Mouse (Mus musculus) liver, embryonic 14.5 days (tissue): ENCODE measurements around the gene Slc17a9. TPM values are rescaled to one million over a fixed set of nuclear protein-coding genes. Genes with fewer than 3 reads are reported as not detected.

ENCODE experiments used
- ATAC-seq: fragments of 200-750 bp; cut with Nextera tagmentation; 2 replicates; pipeline ENCODE4 v1.8.0; 2017; ENCODE audit warnings: moderate number of reproducible peaks, mild to moderate bottlenecking, moderate library complexity; ENCODE audit not compliant: insufficient read depth
- DNase-seq, 3 experiments: peaks; one replicate each; pipeline ENCODE4 v3.0.0-alpha.2; 2012 to 2013; ENCODE audit warnings: low read depth in 3 of 3, low spot score in 3 of 3
- H3K27ac ChIP-seq: fragments of 300-500 bp; sonication (generic); 2 replicates; pipeline ENCODE4 v1.5.1; 2014; ENCODE audit warnings: moderate library complexity, mild to moderate bottlenecking, control low read depth, inconsistent platforms
- H3K27me3 ChIP-seq: fragments of 300-500 bp; sonication (generic); 2 replicates; pipeline ENCODE4 v1.6.1; 2014; ENCODE audit warnings: mild to moderate bottlenecking, low read length, moderate library complexity; ENCODE audit not compliant: control insufficient read depth, insufficient read depth
- H3K36me3 ChIP-seq: fragments of 300-500 bp; sonication (generic); replicated peaks from 2 replicates; pipeline ENCODE4 v1.6.1; 2014; ENCODE audit warnings: low read depth; ENCODE audit not compliant: control insufficient read depth, insufficient read depth
- H3K4me1 ChIP-seq, 2 experiments: fragments of 200-500 bp in 1 of 2; fragments of 300-500 bp in 1 of 2; sonication (generic) in 1 of 2; replicated peaks; 2 replicates each; pipeline ENCODE4 v1.6.1; 2012 to 2014; ENCODE audit warnings: antibody characterized with exemption in 1 of 2, inconsistent platforms in 1 of 2, low read length in 1 of 2; ENCODE audit not compliant: control insufficient read depth in 2 of 2, insufficient read depth in 2 of 2
- H3K4me2 ChIP-seq: fragments of 300-500 bp; sonication (generic); 2 replicates; pipeline ENCODE4 v1.6.1; 2014; ENCODE audit warnings: low read depth, mild to moderate bottlenecking, control low read depth, moderate library complexity
- H3K4me3 ChIP-seq, 2 experiments: fragments of 200-500 bp in 1 of 2; fragments of 300-500 bp in 1 of 2; sonication (generic) in 1 of 2; 2 replicates each; pipeline ENCODE4 v1.5.1; 2012 to 2014; ENCODE audit warnings: low read depth in 2 of 2, low read length in 2 of 2, mild to moderate bottlenecking in 2 of 2, control low read depth in 1 of 2, inconsistent platforms in 1 of 2, moderate library complexity in 1 of 2; ENCODE audit not compliant: insufficient read depth in 1 of 2
- H3K9ac ChIP-seq: fragments of 300-500 bp; sonication (generic); replicated peaks from 2 replicates; pipeline ENCODE4 v1.6.1; 2014; ENCODE audit warnings: mild to moderate bottlenecking, control low read depth, moderate library complexity
- H3K9me3 ChIP-seq: fragments of 300-500 bp; sonication (generic); 2 replicates; pipeline ENCODE4 v1.6.1; 2016; ENCODE audit warnings: low read length, mixed read lengths; ENCODE audit not compliant: control insufficient read depth
- CTCF ChIP-seq: IDR thresholded peaks from 2 replicates; pipeline ENCODE4 v1.5.1; 2016; ENCODE audit warnings: antibody characterized with exemption, low read depth, control low read depth
- EP300 ChIP-seq: IDR thresholded peaks from 2 replicates; pipeline ENCODE4 v1.6.1; 2016; ENCODE audit warnings: antibody characterized with exemption, low read depth
- WGBS: fragments of 180-500 bp; shearing (Covaris S2); extraction: QIAGEN DNeasy Blood & Tissue Kit; methylation state at CpG from one replicate; pipeline ENCODE4 v1.1.7; 2014; ENCODE audit not compliant: insufficient replicate concordance; 5-methylcytosine and 5-hydroxymethylcytosine counted together
- polyA plus RNA-seq, 2 experiments: library from polyadenylated mRNA; depleted of rRNA in 1 of 2; stranded (reverse) in 1 of 2; unstranded in 1 of 2; fragments of >200 nt; fragmentation: Nextera tagmentation in 1 of 2; extraction: Ambion mirVana in 1 of 2; gene quantifications; 2 replicates each; pipeline versions ENCODE4 v1.2.1 to v1.2.3; 2012 to 2014

Gene Slc17a9
- polyA plus RNA-seq, 2 experiments: 6.8 to 7.7 TPM

DNA sequence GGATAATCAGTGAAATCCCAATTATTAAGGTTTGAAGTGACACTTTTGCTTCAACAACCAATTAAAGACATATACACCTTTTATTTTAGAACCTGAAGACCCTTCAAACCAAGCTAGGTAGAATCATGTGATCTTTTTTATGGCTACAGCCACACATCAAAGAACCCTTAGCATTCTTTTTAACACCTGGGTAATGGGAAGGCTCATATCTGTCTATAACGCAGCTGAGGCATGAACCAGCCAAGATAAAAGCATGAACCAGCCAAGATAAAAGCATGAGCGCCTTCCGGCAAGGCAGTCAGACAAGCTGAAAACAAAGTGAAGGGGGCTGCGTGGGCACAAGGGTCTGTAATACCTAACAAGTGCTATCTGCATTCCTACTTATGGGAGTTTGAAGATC is 41.0 kb upstream of the Slc17a9 start:
- H3K4me1 ChIP-seq: no peaks in the 10 kb centered on the region
- no peak overlapping the region for H3K9ac ChIP-seq
- H3K27me3 ChIP-seq: no peaks in the 10 kb centered on the region
- no peak for TF ChIP-seq CTCF
- TF ChIP-seq EP300: peak; percentile 59
- peak overlapping the region; percentile 33; the same call in 1 of the 2 replicates for H3K27ac ChIP-seq
- no peaks in the 10 kb centered on the region for H3K9me3 ChIP-seq
- H3K4me2 ChIP-seq: no peak overlapping the region; the same call in 1 of the 2 replicates
- DNase-seq: no peak
- ATAC-seq: peak; percentile 53
- H3K36me3 ChIP-seq: peaks cover 83% of the 10 kb centered on the region
- WGBS: 52% methylated on average over 4 of the region's 4 CpGs
- H3K4me3 ChIP-seq: no peak overlapping the region

DNA sequence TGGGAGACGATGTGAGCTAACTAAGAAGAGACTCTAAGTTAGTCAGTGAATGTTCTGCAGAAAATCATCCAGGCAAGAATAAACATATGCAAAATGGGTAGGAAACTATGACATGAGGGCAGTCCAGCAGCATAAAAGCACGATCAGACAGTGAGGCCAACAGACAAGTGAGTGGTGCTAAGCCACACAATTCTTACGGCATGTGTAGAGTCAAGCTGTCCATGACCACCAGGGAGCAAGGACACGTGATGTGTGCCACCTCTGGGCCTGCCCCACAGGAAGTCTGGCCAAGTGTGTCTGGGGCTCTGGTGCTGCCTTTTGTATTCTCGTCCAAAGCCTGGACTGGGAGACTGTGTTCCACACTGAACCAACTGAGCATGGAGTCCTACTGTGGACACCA is 35.2 kb upstream of the Slc17a9 start:
- Histone ChIP-seq H3K27ac (no peak overlapping the region), H3K9ac (no peak overlapping the region), H3K4me2 (no peak overlapping the region), H3K27me3 (no peaks in the 10 kb centered on the region), H3K4me1 (peaks cover 3 to 5% of the 10 kb centered on the region in 2 experiments), H3K9me3 (no peaks in the 10 kb centered on the region), H3K4me3 (no peak overlapping the region), H3K36me3 (peaks cover 65% of the 10 kb centered on the region)
- TF ChIP-seq CTCF: no peak
- TF ChIP-seq EP300: no peak
- WGBS: 80% methylated on average over 5 of the region's 5 CpGs
- ATAC-seq: no peak
- DNase-seq: no peak

DNA sequence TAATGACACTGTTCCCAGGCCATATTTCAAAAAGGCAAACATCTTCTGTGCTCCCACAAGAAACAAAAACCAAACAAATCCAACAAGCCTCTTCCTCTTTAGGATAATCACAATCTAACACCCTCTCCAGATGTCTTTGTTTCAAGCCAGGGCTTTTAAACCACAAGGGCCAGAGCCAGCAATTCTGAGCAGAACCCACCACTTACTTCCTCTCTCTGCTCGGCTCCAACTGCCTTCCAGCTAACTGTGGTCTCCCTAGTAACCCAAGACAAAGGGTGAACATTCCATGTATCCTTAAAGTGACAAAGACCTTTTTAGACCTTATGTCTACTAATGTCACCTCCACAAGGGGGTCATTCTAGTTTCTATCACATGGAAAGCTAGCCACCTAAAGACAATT is 32.4 kb upstream of the Slc17a9 start:
- no peak for ATAC-seq
- no peak for DNase-seq
- Histone ChIP-seq H3K36me3 (peaks cover 37% of the 10 kb centered on the region), H3K27me3 (no peaks in the 10 kb centered on the region), H3K4me3 (no peak overlapping the region), H3K9ac (0 out of 2 replicates have a peak overlapping the region, but pooled peaks have one; percentile 1), H3K4me1 (peaks cover 5 to 8% of the 10 kb centered on the region in 2 experiments), H3K27ac (no peak overlapping the region), H3K4me2 (no peak overlapping the region), H3K9me3 (no peaks in the 10 kb centered on the region)
- TF ChIP-seq CTCF: no peak
- WGBS: 8% methylated on average over 1 of the region's 1 CpGs

DNA sequence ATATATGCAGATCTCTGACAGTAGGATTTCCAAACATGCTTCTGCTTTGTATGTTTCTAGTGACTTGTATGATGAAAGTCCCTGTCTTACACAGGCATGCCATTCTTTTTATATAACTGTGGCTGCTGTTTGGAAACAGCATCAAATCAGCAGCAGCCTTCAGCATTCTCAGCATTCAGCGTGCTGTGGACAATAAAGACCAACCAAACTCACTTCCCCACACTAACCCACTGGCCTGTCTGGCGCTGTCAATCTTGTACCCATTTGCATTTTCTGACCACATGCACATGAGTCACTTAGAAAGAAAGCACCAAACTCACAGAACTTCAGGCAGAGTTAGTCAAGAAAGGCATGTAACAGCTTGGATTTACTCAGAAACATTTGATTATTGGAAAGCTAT is 29.9 kb upstream of the Slc17a9 start:
- ATAC-seq (no peak), DNase-seq (no peak)
- TF ChIP-seq EP300: no peak
- TF ChIP-seq CTCF: no peak
- H3K9ac ChIP-seq: no peak overlapping the region
- H3K36me3 ChIP-seq: peaks cover 12% of the 10 kb centered on the region
- H3K27ac ChIP-seq: no peak overlapping the region
- no peaks in the 10 kb centered on the region for H3K9me3 ChIP-seq
- H3K27me3 ChIP-seq: no peaks in the 10 kb centered on the region
- H3K4me2 ChIP-seq: no peak overlapping the region
- H3K4me3 ChIP-seq: no peak overlapping the region
- peaks cover 13 to 20% of the 10 kb centered on the region in 2 experiments for H3K4me1 ChIP-seq
- 43% methylated on average over 2 of the region's 2 CpGs for WGBS

DNA sequence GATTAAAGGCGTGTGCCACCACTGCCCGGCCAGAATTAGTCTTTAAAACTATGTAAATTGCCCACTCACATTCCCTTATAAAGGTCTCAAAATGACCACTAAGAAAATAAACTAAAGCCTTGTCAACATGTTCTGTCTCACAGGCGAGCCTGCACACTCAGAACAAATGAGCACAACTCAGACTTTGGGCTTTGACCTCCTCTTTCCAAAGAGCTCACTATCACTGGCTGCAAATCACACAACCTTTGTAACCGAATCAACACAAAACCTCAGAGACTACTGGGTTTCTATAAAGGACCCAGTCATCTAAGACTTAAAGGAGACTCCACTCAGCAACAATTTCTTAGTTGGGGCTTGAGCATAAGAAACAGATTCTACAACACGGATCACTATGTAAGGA is 24.6 kb upstream of the Slc17a9 start:
- Histone ChIP-seq H3K27me3 (no peaks in the 10 kb centered on the region), H3K27ac (peak overlapping the region; percentile 85), H3K4me3 (peak overlapping the region; percentile 90 to 91), H3K4me2 (peak overlapping the region; percentile 99), H3K9ac (peak overlapping the region; percentile 89), H3K9me3 (no peaks in the 10 kb centered on the region), H3K36me3 (no peaks in the 10 kb centered on the region; the same call in none of the 2 replicates), H3K4me1 (peaks cover 41 to 55% of the 10 kb centered on the region in 2 experiments)
- WGBS: 40% methylated on average over 5 of the region's 5 CpGs
- ATAC-seq: no peak
- TF ChIP-seq EP300: no peak
- no peak for TF ChIP-seq CTCF
- no peak for DNase-seq
